Mouse (Mus musculus): ENCODE measurements around the gene Agbl4. TPM values are rescaled to one million over a fixed set of nuclear protein-coding genes. Genes with fewer than 3 reads are reported as not detected.

Gene Agbl4
- total RNA-seq, 2 experiments from 2014 or later: not detected

DNA sequence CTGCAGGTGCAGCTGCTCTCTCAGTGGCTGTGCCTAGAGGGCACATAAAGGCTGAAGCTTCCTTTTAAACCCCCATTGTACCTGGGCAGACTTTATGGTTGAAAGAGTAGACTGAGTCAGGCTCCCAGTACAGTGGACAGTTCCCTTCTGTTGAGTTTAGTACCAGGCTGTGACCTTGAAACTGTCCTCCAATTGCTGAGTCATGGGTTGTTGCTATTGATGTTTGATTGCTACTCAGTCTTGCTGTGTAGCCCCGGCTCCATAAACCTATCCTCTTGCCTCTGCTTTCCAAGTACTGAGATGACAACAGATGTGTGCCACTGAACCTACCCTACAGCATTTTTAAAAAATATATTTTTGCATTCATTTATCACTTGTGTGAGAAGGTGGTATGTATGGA is 1190.8 kb downstream of the Agbl4 start:
- no peak for DNase-seq

DNA sequence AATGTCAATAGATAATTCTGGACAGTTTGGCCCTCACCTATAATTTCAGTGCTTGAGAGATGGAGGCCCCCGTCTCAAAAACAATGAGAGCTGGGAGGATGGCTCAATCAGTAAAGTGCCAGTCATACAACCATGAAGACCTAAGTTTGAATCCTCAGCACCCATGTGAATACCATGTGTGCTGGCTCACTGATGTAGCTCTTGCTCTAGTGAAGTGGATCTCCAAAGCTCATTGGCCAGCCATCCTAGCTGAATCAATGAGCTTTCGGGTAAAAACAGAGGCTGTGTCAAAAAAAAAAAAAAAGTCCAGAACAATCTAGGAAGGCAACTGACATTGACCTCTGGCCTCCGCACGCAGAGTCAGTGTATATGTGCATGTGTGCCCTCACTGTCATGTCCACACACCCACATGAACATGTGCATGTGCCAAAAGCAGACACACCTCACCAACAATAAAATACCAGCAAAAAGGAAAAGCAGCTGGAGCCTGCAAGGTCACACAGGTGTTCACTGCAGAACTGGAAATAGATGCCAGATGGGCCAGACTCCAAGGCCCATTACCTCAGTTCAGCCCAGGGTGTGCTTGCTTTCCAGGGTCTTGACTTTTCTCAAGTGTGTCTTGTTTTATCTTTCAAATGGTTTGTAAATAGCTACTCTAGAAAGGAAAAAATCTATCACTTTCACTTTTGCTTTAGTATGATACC is 1192.2 kb downstream of the Agbl4 start:
- DNase-seq: no peak

DNA sequence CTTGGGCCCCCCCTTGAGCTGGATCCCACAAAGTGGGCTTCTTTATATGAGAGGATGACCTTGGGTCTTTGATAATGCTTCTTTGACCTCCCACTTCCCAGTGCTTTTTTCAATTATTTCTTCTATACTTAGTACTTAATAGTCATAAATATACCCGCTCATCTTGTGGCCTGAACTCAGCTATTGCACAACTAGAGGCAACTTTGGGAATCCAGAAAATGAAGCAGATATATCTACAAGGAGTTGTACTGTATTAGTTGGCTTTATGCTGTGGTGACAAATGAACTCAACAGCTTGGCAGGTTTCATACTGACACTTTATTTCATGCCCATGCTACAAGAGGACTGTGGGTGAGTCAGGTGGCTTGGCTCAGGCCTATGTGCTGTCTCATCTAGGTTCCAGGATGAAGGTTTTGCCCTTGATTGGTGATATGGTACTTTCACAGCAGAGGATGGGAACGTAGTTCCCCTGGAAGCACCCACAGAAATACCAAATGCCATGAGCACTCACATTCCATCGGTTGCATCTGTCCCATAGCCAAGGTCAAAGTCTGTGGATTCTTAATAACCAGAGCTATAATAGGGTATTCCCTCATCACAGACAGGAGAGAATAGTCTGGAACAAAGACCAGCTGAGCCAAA is 1197.3 kb downstream of the Agbl4 start:
- DNase-seq: no peak

DNA sequence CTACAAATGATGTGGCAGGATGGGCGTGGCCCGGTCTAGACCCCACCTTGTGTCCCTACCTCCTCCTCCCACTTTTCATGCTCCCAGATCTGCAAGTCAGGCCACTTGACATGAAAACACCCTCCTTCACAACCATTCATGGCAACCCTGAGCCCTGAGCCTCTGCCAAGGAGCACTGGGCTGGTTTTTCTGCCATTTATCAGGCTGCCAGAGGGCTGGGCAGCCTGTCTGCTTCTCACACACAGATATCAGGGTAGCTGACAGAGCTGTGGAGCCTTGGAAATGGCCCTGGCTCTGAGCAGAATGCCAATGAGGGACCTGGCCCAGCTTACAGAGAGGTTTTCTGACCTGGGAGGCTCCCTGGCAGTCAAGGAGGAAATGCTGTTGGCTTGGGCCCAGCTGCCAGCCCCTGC is 1199.8 kb downstream of the Agbl4 start:
- peak; percentile 6 for DNase-seq

DNA sequence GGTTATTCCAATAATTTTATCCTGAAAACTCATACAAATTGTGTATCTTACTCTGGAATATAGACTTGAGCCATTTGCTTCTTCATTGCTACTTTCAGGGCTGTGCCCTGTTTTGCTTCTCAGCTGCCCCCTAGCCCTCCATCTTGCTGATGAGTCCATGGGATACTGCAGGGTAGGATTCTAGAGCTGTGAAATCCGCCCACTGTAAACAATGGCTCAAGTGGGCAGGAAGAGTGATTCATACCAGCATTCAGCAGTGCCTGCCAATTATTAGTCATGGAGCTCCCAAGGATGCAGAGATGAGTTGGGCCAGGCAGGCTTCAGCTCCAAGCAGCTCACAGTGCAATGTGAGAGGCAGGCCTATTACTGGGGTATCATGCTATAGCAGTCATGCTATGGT is 1200.5 kb downstream of the Agbl4 start:
- DNase-seq: no peak

DNA sequence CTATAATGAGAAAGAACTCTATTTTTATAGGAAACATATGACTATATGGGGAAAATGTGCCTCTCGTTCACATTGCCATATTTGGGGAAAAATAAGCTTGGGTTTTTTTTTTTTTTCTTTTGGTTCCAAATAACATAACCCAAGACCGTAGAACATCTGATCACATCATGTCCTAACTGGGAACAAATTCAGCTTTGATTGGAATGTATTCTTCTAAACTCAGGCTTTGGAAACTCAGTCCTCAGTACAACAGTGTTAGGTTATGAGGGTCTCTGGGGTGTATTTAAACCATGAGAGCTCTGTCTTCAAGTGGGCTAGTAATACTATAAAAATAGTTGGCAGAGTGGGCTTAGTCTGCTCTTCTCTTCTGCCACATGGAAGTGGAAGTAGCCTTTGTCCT is 1205.7 kb downstream of the Agbl4 start:
- DNase-seq: no peak

DNA sequence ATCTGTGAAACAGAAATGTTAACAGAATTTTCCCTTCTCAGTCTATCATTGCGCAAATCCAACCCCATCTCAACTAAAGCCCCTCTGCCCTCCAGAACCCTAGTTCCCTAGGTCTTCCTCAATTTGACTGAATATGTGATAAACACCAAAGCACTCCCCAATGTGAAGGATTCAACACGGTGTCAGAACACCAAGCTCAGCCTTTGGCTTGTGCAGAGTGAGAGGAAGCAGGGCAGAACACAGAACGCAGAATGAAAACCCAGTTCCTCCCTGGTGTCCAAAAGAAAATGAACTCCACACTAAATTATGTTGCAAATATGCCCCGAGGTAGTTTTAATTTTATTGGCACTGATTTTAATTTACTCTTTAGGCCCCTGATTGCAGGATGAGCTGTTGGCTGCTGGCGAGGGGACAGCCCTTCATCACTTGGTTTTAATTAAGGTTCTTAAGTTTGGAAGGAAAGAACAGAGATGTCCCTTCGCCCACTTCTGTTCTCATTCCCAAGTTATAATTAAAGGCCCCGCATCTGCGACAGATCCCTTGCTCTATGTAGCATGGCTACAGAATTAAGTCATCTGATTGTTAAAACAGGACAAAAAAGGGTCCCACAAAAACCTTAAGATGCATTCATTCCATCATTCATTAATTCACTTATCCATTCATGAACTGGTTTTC is 1210.5 kb downstream of the Agbl4 start:
- DNase-seq: no peak

DNA sequence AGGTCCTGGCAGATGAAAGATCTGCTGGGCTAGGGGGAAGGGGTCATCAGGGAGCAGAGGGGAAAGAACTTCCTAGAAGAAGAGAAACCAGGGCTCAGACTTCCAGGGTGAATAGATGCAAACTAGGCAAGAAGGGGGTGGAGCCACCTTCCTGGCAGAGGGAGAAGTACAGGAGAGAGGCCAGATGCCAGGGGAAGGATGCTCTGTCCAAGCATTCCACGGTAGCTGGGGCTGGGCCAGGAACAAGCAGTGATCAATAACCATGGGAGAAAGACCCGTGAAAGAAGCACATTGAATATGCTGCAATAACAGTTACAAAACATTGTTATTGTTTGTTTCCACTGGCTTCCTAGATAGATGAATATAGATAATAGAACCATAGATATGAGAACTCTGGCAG is 1224.4 kb downstream of the Agbl4 start:
- no peak for DNase-seq

DNA sequence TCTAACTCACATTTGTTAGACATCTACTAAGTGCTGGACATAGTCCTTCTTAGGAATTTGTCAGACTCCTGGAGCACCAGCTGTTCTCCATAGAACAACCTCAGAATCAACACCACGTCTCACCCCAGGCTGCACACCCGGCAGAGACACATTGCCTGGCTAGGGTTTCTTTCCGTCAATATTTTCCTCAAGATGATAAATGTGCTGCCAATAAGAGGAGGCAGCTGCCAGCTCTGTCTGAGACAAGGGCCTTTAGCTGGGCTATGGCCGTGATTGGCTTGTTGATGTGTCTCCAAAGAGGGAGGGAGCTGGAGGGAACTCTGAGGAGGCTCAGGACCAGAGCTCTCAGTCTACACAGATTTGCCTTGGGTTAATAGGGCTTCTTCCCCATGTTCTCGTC is 1227.5 kb downstream of the Agbl4 start:
- DNase-seq: no peak

DNA sequence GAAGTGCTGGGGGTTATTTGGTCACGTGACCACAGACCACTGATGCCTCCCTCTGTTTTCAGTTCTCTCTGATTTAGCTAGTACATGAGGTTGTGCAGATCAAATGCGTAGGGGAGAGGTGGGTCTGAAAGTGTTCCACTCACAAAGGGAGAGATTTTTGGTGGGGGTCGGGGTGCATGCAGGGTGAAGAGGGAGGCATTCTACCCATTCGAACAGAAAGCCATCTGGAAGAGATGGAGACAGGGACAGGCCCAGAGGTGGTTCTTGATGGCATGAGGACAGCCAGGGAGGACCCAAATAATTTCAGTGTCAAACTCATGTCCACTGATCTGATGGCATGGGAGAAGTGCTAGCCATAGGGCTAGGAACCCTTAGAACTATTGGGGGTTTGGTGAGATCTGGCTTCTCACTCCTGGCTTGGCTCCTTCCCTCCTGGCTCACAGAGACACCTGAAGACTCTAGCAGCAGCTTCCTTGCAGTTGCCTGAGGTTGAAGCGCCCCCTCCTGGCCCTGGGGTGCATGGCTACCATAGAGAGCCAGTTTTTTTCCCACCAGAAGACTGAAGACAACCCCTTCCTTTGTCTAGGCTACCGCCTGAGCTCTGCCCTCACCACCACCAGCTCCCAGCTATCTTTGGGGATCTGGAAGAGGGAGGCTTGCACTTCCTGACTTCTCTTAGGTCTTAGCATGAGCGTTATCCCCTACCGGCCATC is 1228.8 kb downstream of the Agbl4 start:
- DNase-seq: peak; percentile 28

DNA sequence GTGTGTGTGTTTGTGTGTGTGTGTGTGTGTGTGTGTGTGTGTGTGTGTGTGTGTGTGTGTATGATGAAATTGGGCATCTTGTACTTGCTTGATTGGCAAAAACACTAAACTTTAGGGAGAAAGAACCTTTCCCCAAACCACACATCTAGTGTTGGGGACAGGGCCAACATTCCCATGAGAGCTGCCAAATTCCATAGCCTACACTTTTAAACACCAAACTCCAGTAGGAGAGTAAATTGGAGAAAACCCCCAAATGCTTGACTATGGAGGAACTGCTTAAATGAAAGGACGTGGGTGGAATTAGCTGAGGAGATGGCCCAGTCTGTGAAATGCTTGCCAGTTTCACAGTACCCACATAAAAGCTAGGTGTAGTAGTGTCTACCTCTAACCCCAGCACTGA is 1235.2 kb downstream of the Agbl4 start:
- no peak for DNase-seq

DNA sequence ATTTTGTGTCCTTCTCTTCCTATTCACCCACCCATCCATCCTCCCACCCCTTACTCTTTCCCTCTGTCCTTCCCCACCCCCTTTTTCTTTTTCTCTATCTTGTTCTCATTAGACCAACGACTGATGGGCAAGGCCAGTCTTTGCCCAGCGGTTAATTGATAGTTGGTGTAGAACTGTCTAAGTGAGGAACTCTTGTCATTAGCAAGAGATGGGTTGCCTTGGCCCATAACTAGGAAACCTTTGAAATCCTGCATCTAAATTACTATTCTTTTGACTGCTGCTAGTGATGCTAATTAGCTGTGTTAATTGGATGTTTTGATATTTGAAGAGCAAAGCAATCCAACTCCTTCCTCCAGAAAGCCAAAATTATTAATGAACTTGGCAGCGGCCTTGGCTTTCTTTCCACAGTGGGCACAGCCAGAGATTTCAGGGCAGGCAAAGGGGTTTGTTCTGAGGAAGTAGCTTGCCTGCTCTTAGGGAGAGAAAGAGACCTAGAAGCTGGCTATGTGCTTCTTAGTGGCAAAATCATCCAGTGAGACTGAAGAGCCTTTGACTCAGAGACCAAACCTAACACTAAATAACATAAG is 1238.2 kb downstream of the Agbl4 start:
- no peak for DNase-seq

DNA sequence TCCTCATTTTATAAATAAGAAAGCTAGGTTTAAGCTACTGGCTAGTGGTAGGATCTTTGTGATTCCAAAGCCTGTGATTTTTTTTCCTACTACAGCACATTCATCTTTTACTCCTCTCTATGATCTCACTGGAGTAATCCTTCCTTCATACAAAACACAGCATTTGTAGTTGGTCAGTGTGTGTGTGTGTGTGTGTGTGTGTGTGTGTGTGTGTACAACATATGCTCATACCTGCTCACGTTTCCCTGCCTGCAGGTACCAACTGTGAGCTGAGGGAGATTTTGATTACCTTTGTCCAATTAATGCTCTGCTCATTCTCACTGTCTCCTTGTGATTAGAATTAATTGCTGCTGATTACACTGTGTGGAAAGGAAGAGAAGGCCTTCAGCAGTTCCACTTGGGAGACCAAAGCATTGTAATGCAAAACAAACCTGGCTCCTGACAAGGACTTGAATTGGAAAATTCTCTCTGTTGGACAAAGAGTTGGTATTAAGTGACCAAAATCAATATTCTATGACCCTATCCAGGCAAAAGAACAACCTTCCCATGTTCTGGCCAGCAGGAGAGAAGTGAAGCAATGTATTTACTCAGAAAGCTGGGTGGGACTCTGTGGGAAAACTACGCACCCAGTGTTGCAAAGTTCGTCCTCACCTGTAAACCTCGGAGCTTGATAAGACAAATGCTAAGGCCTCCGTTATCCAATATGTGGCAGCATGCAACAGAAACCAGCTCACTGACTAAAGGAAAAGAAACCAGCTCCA is 1241.7 kb downstream of the Agbl4 start:
- DNase-seq: no peak

DNA sequence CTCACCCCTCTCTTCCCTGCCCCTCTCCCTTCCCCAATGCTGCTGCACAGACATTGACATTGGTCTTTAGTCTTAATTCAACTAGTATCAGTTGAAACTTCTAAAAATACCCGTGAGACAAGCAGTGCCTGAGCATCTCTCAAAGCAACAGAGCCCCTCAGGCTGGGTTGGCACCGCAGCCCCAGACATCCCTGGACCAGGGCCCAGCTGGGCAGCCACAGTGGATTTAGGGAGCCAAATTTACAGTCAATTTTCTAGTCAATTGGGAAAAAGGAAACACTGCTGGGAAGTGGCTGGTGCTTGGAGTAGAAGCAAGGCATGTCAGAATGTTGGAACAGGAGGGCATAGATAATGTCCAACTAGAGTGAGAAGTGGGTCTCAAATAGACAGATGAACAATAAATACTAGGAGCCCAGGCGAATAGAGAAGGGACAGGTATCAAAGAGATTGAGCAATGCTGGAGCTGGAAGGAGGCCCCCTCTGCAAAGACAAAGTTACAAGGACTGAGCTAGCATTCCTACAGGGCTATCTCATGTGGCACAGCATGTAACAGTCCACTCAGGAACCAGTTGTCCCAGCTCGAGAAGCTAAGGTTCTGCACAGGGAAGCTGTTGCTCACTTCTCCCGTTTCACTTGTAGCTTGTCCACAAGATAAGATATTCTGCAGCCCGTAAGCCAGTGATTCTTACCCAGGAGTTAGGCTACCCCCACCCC is 1247.8 kb downstream of the Agbl4 start:
- no peak for DNase-seq

DNA sequence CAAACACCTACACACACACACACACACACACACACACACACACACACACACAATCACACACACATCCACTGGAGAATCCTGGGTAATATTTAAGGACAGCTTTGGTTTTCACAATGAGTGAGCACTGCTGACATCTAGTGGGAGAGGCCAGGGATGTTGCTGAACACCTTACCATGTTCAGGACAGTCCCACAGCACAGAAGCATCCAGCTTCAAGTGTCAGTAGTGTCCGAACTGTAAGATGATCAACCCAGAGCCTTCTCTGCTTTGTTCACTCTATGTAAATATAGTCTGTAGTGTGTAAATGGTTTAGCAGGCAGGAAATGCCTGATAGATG is 1248.3 kb downstream of the Agbl4 start:
- DNase-seq: no peak

DNA sequence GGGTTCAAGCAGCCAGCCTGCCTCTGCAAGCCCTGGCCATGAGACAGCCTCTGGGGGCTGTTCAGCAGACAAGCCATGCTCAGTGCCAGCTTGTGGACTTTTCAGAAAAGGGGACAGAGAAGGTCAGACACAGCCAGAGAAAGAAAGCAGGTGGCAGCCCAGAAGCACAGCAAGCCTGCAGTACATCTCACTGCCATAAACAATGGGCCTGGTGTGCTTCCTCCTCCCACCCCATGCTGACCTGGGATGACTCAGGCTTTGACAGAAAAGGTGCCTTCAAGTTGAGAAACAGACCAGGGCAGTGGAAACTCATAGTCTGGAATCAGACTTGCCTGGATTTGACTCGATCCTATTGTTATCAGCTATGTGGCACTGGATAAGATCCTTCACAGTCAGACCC is 1256.0 kb downstream of the Agbl4 start:
- DNase-seq: no peak

DNA sequence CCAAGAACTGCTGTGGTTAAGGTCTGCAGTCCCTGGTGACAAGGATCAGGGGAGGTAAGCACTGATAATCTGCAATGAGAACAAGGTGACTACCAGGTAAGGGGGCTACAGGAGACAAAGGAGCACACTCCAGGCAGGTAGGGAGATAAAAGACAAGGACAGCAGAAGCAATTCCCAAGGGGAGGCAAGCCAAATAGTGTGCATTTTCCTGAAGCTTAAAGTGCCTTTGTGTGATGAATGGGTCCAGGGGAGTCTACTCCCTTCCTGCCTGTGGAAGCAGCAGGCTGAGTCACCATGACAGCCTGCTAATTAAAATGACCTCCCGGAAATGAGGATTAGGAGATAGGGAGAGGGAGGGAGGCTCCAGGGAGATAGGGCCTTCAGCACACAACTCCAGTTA is 1266.3 kb downstream of the Agbl4 start:
- no peak for DNase-seq

DNA sequence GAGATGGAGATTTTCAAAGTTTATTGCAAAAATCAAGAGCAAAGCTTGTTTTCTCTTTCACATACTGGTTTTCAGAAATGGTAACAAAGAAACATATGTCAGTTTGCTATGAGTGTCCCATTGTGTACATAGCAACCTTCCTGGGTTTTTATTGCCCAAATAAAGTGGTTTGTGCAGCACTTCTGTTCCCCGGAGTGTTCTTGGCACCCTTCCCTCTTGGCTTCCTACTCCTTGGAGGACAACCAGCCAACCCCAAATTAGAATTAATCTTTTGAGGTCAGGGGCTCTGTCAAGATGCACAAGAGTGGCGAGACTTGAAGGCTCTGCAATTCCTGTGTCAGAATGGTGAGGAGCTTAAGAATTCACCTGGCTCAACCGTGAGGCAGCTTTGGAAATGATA is 1266.7 kb downstream of the Agbl4 start:
- DNase-seq: no peak

DNA sequence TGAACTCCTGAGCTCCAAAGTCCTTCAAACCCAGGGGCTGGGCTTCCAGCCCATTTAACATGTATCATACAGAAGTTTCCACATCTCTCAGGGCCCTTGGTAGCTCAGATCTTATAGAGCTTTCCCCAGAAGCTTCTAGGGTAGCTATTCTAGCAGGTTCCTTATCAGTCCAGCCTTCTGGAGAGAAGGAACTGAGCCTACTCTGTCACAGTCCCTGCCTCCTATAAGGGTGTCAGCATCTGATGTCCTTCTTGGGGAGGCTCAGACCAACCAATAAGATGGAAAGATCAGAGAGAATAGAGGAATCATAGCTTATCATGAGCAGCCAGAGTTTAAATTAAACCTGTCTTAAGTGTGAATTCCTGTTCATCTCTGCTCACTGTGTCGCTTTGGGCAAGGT is 1269.3 kb downstream of the Agbl4 start:
- DNase-seq: no peak

DNA sequence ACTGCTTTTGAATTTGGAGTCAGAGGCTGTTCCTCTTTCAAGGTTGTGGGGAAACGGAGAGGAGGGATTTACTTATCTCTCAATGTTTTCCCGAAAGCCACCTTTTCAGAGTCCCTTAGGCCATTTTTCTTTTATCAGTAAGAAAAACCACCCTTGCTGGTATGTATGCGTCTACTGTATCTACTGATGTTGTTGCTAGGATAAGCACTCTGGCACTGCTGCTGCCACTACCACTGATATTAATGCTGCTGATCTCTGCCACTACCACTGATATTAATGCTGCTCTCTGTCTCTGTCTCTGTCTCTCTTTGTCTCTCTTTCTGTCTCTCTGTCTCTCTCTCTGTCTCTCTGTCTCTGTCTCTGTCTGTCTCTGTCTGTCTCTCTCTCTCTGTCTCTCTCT is 1271.9 kb downstream of the Agbl4 start:
- DNase-seq: no peak

Measured in gastrocnemius, postnatal 25 days (tissue).